Mouse (Mus musculus) testis, adult 2 months (tissue): Measurements from ENCODE around the gene Rhbdd1.

Experiments used
- CTCF ChIP-seq: fragments of 200-500 bp; IDR thresholded peaks from 2 replicates; pipeline ENCODE4 v1.5.1; 2012; ENCODE audit warnings: low read depth, mild to moderate bottlenecking, inconsistent platforms, low read length, moderate library complexity; ENCODE audit not compliant: control insufficient read depth, insufficient read depth, insufficient replicate concordance
- POLR2A ChIP-seq: fragments of 200-500 bp; IDR thresholded peaks from 2 replicates; pipeline ENCODE4 v1.6.1; 2012; ENCODE audit warnings: low read depth, mild to moderate bottlenecking, inconsistent platforms, low read length, moderate library complexity; ENCODE audit not compliant: control insufficient read depth

DNA sequence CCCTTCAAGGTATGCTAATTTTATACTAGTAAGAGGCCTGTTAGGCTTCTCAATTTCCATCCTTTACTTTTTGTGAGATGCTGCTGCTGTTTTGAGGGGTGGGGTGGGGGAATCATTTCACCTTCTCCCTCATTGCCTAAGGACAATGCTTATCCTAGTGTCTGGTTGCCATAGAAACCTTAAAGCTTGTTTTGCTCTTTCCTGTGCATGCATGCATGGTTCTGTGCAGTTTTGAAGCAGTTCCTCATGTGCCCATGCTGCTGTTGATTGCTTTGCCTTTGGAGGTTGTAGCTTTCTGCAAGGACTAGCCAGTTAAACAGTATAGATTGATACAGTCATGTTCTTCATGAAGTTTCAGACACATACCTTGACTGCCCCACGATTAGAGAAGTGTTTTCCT, 5.2 kb downstream of the Rhbdd1 start:
- TF ChIP-seq CTCF = no peak
- no peak for TF ChIP-seq POLR2A
